Comparison of ENCODE assay signal across 8 mouse cellular contexts in the genomic region with DNA sequence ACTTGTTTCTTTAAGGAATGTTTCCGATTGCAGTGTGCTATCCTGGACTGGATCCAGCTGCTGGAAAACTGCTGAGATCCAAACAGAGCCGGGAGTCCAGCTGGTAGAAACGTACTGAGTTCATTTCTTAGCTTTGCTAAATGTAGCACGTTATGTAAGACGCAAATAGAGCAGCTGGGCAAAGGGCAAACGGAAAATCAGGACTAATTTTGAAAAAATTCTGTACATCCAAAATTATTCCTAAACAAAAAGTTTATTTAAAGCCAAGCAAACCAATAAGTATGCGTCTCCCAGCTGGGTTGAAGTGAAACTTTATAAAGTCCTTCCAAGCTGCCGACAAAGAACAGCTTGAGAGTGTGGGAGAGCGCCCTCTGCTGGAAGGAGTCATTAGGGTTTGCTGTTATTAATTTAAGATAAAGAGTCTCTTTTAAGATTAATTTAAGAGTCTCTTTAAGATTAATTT. TPM values are rescaled to one million over a fixed set of nuclear protein-coding genes. Genes with fewer than 3 reads are reported as not detected.
DNase-seq lines count a peak whose midpoint lies in the region; ATAC-seq lines count a peak whose summit lies in the region.

No protein-coding gene starts in this region.

- H3K4me2 ChIP-seq in hindbrain, embryonic 15.5 days: peak overlapping the region; percentile 24; the same call in 1 of the 2 replicates

- H3K27me3 ChIP-seq in hindbrain, embryonic 15.5 days: no peaks in the 10 kb centered on the region

- no peak for ATAC-seq in hindbrain, embryonic 15.5 days (ENCODE audit: low FRiP score, low read depth)

- DNase-seq in Muller cell, postnatal 12 days (ENCODE audit: inconsistent ontology term): peak; percentile 78
- peak; percentile 79 for DNase-seq in c-Kit-positive CD71-positive TER-119-positive erythroid progenitor cells, embryonic 14.5 days (ENCODE audit: low spot score)
- peak; percentile 57 to 92 for DNase-seq in frontal cortex, adult 2 months (ENCODE audit: extremely low spot score in 1 of 2, low spot score in 1 of 2)
- peak; percentile 57 to 60 for DNase-seq in layer of hippocampus, postnatal 36 days
- DNase-seq in lung, postnatal 14 days: peak; percentile 90
- DNase-seq in right cerebral cortex, postnatal 25 days: peak; percentile 57
- peak; percentile 57 to 83 for DNase-seq in urinary bladder, postnatal 4 days (ENCODE audit: low spot score in 2 of 2)

- peaks cover 26% of the 10 kb centered on the region for H3K36me3 ChIP-seq in hindbrain, embryonic 15.5 days

- no peak overlapping the region for H3K9ac ChIP-seq in hindbrain, embryonic 15.5 days

- H3K27ac ChIP-seq in hindbrain, embryonic 15.5 days (replicated peaks): 0 out of 2 replicates have a peak overlapping the region, but pooled peaks have one; percentile 38

- no peak overlapping the region for H3K4me3 ChIP-seq in hindbrain, embryonic 15.5 days

- H3K4me1 ChIP-seq in hindbrain, embryonic 15.5 days (replicated peaks): 0 out of 2 replicates have a peak, but pooled peaks cover 2% of the 10 kb centered on the region

- 28% methylated on average over 9 of the region's 9 CpGs for WGBS in hindbrain, embryonic 15.5 days

- H3K9me3 ChIP-seq in hindbrain, embryonic 15.5 days: no peaks in the 10 kb centered on the region

RNA-seq across cellular contexts. Expression of gene Tmem44, which starts 30.2 kb away (rescaled TPM):
- 63.2 and 67.7 TPM in 2 replicates for polyA plus RNA-seq in frontal cortex, adult 2 months (2012; rRNA removed)
- 67.9 and 72.6 TPM in 2 replicates for polyA plus RNA-seq in hindbrain, embryonic 15.5 days (2015; fragmentation: Nextera tagmentation; extraction: Ambion mirVana)
- total RNA-seq in layer of hippocampus, postnatal 36 days (2021): 10 to 100 TPM; 32.3 to 38.0 TPM
